Mouse (Mus musculus) urinary bladder, adult 18-20 months (tissue): ENCODE measurements around the gene Cript.
"Not testable (repeated sequence)": the region's sequence is repeated elsewhere in the genome, so short reads cannot be mapped to it uniquely, and the experiment has no call there.

Experiments used
- DNase-seq, 2 experiments: peaks; one replicate each; pipeline ENCODE4 v3.0.0; 2022; ENCODE audit warnings: low spot score in 2 of 2, mixed read lengths in 2 of 2

Gene Cript

DNA sequence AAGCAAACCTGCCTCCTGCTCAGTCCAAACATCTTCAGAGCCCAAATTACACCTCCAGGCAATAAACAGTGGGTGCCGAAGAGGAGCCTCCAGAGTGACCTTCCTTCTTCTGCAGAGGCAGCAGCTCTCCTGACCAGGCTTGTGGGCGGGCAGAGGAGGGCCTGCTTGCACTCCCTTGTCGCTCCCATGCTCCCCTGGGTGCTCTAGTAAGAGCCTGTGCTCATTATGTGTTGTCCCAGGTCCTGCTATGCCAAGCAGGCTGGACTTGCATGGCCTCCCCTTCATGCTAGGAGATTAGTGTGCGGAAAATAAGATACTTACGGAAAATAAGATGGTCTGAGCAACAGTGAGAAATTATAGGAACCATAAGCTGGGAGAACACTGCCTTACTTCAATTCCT, 24.3 kb downstream of the Cript start:
- DNase-seq = no peak

- no peak for DNase-seq
Observed at GRCm38 (mm10) chr17:87050469-87051175, 25.3 kb downstream of the Cript start.

GRCm38 (mm10) chr17:87051652-87052051, 26.3 kb downstream of the Cript start:
- DNase-seq = no peak

- no peak for DNase-seq
Observed at GRCm38 (mm10) chr17:87052432-87052831, 27.1 kb downstream of the Cript start.

GRCm38 (mm10) chr17:87053921-87054320, 28.6 kb downstream of the Cript start:
- no peak for DNase-seq

GRCm38 (mm10) chr17:87055051-87055459, 29.7 kb downstream of the Cript start:
- no peak for DNase-seq

DNA sequence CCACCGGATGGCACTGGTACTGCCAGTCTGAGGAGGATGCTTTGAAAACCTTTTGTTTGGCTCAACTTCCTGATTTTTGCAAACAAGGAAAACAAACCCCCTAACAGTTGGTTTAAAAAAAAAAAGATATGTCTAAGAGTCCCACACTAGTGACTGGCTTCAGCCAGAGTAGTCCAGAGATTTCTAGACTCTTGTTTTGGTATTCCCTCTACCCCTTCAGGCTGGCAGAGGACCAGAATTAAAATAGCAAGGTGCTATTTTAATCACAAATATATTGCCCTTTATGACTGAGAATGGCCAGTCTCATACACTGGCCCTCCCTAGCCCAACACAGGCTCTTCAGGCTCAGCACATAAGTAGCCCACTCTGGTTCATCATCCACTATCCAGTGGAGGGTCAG, 30.3 kb downstream of the Cript start:
- DNase-seq = no peak

GRCm38 (mm10) chr17:87056761-87057160, 31.4 kb downstream of the Cript start:
- DNase-seq = no peak

DNA sequence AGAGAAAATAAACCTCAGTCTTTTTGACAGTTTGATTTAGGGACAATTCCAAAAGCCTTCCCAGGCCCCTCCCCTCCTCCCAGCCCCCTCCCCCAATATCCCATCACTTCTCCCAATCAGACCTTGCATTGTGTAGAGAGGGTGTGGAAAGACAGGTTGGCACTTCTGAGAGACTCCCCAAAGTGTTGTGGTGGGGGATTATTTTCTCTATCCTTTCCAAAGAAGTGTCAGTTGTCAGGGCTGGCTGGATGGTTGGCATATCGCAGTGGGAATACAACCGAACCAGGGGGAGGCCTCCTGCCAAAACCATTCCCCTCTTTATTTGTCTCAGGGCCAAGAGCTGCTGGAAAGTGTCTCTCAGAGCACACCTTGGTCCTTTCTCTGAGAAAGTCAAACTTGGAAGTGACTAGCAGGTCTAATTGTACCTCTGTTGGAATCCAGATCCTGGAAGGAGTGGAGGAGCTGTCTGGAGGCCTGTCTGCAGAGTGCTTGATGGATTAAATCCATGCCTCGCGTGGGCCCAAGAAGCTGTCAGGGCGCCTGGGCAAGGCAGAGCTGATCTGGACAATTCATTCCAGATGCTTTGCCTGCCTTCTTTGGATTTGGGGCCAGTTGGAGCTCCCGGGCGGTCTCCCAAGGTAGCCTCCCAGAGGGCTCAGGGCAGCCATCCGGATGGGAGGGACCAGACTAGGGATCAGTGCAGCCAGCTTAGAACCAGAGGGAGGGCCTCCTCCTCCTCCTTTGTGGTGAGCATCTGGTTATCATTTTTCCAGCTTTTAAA, 32.3 kb downstream of the Cript start:
- peak in 1 of 2 experiments; percentile 35 for DNase-seq

- DNase-seq = no peak
Observed at GRCm38 (mm10) chr17:87062639-87063038, 37.3 kb downstream of the Cript start.

- no peak for DNase-seq
Observed at GRCm38 (mm10) chr17:87063461-87063860, 38.1 kb downstream of the Cript start.

GRCm38 (mm10) chr17:87063969-87064368, 38.6 kb downstream of the Cript start:
- DNase-seq = no peak

DNA sequence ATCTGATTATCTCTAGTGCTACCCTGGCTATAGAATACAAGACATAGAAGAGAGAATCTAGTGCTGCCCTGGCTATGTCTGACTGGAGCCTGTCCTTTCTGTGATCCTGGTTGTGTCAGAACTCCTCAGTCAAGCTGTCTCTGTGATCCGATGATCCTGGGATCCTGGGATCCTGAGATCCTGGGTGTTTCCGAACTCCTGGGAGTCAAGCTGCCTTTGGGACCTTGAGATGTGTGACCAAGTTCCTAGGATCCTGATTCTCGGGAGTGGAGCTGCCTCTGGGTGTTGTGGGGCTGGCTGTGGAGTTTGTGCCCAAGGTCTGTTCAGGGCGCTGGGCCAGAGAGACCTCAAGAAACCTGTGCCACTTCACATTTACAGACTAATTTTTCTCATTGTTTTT, 43.6 kb downstream of the Cript start:
- DNase-seq = no peak

GRCm38 (mm10) chr17:87072183-87072582, 46.8 kb downstream of the Cript start:
- not testable (repeated sequence) for DNase-seq

DNA sequence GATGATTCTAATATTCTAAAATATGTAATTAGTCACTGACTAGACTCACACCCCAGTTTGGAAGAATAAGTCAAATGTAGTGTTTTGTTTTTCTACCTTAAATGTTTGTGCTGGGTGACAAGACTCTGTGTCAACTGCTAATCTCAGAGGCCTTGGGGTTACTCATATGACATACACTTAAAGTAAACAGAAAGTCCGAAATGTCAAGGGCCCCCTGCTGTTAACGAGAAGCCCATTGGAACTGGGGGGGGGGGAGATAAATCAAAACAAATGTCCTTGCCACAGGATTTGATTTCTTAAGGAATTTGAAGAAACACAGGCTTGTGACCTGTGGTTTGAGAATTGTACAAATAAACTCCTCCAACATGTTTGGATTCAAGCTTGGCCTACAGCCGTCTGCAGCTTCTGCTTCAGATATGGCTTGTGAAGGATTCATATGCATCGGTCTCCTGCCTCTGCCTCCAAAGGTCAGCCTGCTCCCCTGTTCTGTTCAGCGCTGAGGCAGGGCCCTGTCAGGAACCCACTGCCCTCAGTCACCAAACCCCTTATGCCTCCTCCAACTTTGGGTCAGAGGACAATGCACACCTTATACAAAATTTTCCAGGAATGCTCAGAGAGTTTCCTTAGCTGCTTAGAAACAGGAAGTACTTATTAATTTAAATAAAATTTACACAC, 47.6 kb downstream of the Cript start:
- DNase-seq = no peak

DNA sequence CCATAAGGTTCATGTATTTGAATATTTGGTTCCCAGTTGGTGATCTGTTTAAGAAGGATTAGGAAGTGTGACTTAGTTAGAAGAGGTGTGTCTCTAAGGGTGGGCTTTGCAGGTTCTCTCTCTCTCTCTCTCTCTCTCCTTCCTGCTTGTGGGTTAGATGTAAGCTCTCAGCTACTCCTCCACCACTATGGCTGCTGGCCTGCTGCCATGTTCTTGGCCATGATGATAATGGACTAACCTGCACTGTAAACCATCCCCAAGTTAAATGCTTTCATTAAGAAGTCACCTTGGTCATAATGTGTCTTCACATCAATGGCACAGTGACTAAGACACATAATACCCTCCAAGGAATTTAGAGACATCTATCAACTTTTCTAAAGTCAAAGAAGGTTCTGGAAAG, 48.1 kb downstream of the Cript start:
- no peak for DNase-seq

GRCm38 (mm10) chr17:87078217-87078616, 52.9 kb downstream of the Cript start:
- not testable (repeated sequence) for DNase-seq

DNA sequence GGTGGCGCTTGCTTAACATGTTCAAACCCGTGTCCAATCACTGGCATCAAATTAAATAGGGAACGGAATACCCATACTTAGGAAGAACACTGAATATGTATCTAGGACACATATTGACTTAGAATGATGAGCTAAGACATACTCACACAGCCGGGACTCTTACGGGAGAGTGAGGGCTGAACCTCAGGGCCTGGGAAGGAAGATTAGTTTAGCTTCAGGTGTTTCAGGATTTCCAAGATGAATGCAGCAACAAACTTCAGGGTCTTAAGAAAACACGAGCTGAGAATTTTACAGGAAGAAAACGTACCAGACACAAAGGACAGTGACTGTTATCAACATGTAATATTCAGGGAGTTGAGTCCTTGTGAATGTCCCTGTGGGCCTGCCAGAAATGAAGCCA, 55.4 kb downstream of the Cript start:
- DNase-seq = no peak

DNA sequence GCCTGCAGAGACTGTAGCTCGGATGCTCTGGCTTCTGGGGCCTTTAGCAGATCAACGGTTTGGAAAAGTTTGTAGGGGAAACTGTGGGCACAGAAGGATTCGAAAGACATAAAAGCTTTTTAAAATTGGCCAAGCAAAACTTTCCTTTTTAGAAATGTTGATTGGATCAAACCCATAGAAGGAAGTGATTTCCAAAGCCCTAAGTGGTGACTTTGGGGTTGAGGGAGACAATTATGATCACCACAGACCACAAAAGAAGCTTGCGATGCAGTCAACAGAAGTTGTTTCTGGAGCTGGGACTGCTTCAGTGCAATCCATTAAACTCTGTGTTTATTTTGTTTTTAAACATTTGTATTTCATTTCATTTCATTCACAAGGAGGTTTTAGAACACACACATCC, 57.2 kb downstream of the Cript start:
- no peak for DNase-seq

- no peak for DNase-seq
Observed at GRCm38 (mm10) chr17:87083671-87084070, 58.3 kb downstream of the Cript start.
